Mouse (Mus musculus) embryonic facial prominence, embryonic 10.5 days (tissue): Measurements from ENCODE around the gene Gm11037. TPM values are rescaled to one million over a fixed set of nuclear protein-coding genes. Genes with fewer than 3 reads are reported as not detected.

Source experiments
- DNase-seq: peaks from one replicate; pipeline ENCODE4 v3.0.0-alpha.2; 2017; ENCODE audit warnings: low spot score
- H3K27ac ChIP-seq: fragments of 300-500 bp; sonication (generic); replicated peaks from 2 replicates; pipeline ENCODE4 v1.5.1; 2016; ENCODE audit warnings: mild to moderate bottlenecking
- H3K27me3 ChIP-seq: fragments of 300-500 bp; sonication (generic); replicated peaks from 2 replicates; pipeline ENCODE4 v1.6.1; 2016; ENCODE audit warnings: low read depth, mild to moderate bottlenecking; ENCODE audit not compliant: poor library complexity, severe bottlenecking
- H3K36me3 ChIP-seq: fragments of 300-500 bp; sonication (generic); replicated peaks from 2 replicates; pipeline ENCODE4 v1.6.1; 2016; ENCODE audit warnings: mild to moderate bottlenecking, moderate library complexity
- H3K4me1 ChIP-seq: fragments of 300-500 bp; sonication (generic); 2 replicates; pipeline ENCODE4 v1.6.1; 2016
- H3K4me3 ChIP-seq: fragments of 300-500 bp; sonication (generic); 2 replicates; pipeline ENCODE4 v1.5.1; 2016; ENCODE audit warnings: mild to moderate bottlenecking, moderate library complexity
- H3K9me3 ChIP-seq: fragments of 300-500 bp; sonication (generic); 2 replicates; pipeline ENCODE4 v1.6.1; 2016; ENCODE audit warnings: mild to moderate bottlenecking
- WGBS: fragments of 180-500 bp; shearing (Covaris S2); methylation state at CpG from one replicate; pipeline ENCODE4 v1.1.7; 2016; 5-methylcytosine and 5-hydroxymethylcytosine counted together
- polyA plus RNA-seq: library from polyadenylated mRNA; unstranded; fragments of >200 nt; fragmentation: Nextera tagmentation; extraction: Ambion mirVana; gene quantifications from 2 replicates; pipeline ENCODE4 v1.2.1, GENCODE M21; 2016

Gm11037 gene
- polyA plus RNA-seq, 1 experiment from 2014 or later: not detected

DNA sequence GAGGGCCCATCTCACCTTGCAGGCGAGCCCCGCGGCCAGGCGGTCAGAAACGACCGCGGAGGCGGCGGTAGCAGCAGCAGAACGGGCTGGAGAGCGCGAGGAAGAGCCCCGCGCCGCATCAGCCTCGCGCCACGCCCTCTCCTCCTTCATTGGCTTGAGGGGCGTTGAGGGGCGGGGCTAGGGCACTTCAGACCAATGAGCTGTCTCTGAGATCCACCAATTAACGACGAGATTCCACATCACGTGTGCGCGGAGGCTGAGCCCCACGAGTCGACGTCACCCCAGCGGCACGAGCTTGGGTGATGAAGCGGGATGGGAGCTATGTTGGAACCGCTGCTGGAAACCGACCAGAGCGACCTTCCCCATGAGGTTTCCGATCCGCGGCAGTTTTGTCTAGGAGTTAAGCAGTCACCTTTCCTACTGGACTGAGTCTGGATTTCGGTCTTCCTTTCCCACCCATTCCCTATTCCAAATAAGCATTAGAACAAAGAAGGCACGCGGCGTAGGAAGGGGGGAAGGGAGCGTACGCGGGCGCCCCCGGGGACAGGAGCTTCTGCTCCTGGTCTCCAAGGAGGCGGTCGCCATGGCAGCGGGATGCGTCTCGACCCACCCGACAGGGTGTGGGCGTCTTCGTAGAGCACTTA lies 26.8 kb downstream of the Gm11037 start, which contains the start of gene 1700037H04Rik:
Gene 1700037H04Rik, minus strand, starts transcription at position 144 of the 644 bp plus-strand sequence.
- peak; percentile 98 for DNase-seq
- WGBS: under 1% methylated on average over 54 of the region's 54 CpGs
- H3K9me3 ChIP-seq: peaks cover 3% of the 10 kb centered on the region; the same call in 1 of the 2 replicates
- H3K4me3 ChIP-seq: peak within 1 kb of the TSS; percentile 77
- peak within 1 kb of the TSS; percentile 95 for H3K27ac ChIP-seq
- H3K4me1 ChIP-seq: peaks cover 31% of the 10 kb centered on the region
- peaks cover 11% of the 10 kb centered on the region for H3K36me3 ChIP-seq
- no peaks in the 10 kb centered on the region; the same call in 1 of the 2 replicates for H3K27me3 ChIP-seq

DNA sequence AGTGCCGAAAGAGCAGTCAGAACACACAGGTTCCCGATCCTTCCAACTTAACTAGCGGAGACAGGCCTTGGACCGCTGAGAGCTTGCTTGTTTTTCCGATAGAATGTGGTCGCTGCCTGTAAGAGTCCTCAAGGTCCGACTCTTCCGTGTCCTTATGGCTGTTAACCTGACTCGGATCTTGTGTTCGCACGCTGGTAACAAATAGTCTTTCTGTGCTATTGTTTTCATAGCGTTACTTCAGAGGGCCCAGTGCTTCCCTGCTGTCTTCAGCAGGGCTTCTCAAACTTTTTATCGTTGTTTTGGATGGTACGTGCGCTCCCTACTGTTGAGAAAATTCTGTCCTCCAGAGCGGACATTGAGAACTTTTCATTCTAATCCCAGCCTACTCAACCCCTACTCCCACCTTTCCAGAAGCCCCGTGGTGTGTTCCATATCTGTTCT lies 27.4 kb downstream of the Gm11037 start:
- Histone ChIP-seq H3K27me3 (no peaks in the 10 kb centered on the region; the same call in 1 of the 2 replicates), H3K27ac (peak overlapping the region; percentile 95), H3K9me3 (peaks cover 3% of the 10 kb centered on the region; the same call in 1 of the 2 replicates), H3K36me3 (peaks cover 5% of the 10 kb centered on the region), H3K4me3 (peak overlapping the region; percentile 77), H3K4me1 (peaks cover 31% of the 10 kb centered on the region)
- no peak for DNase-seq
- WGBS: under 1% methylated on average over 17 of the region's 17 CpGs

DNA sequence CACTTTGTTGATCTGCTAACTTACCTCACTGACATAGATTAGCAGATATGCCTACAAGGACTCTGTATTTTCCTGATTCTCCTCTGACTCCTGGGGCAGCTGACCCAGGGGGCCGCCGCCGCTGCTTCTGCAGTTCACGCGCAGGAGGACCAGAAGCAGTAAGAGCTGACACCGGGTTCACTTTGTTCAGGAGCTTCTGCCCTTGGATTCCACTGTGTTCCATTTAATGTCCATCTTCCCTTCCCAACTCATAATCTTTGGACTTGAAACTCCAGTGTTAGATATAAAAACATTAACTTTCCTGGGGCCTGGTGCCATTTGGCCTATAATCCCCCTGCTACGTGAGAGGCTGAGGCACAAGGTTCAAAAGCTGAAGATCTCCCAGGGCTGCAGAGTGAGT lies 30.6 kb downstream of the Gm11037 start:
- Histone ChIP-seq H3K27ac (no peak overlapping the region), H3K27me3 (no peaks in the 10 kb centered on the region; the same call in 1 of the 2 replicates), H3K4me1 (peaks cover 14% of the 10 kb centered on the region), H3K4me3 (no peak overlapping the region), H3K9me3 (peaks cover 3% of the 10 kb centered on the region; the same call in 1 of the 2 replicates), H3K36me3 (no peaks in the 10 kb centered on the region)
- no peak for DNase-seq
- WGBS: 73% methylated on average over 7 of the region's 7 CpGs

- peaks cover 3% of the 10 kb centered on the region; the same call in 1 of the 2 replicates for H3K9me3 ChIP-seq
- no peak overlapping the region for H3K4me3 ChIP-seq
- peaks cover 19% of the 10 kb centered on the region for H3K27me3 ChIP-seq
- H3K4me1 ChIP-seq: peaks cover 15% of the 10 kb centered on the region
- no peaks in the 10 kb centered on the region for H3K36me3 ChIP-seq
- WGBS: 85% methylated on average over 2 of the region's 2 CpGs
- no peak for DNase-seq
- H3K27ac ChIP-seq: no peak overlapping the region
Measured at GRCm38 (mm10) chr2:131166172-131166571, 32.9 kb downstream of the Gm11037 start.

DNA sequence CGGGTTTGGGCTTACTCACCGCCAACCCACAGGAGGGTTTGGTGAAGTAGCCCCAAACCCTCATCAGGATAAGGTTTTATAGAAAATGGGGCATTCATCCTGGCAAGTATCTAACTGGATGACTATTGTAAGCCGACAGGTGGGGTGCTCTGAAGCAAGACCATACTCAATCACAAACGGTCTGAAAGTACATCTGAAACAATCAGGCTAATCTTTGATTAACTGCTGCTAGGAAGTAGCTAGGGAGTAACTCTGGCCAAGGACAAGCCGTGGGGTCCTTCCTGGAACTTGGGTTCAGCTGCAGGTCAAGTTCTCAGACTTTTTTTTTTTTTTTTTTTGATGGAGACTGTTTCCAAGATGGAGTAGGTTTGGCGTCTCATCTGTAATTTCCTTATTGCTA lies 34.7 kb downstream of the Gm11037 start:
- H3K4me3 ChIP-seq: no peak overlapping the region
- no peaks in the 10 kb centered on the region for H3K36me3 ChIP-seq
- WGBS: 87% methylated on average over 6 of the region's 6 CpGs
- H3K4me1 ChIP-seq: peaks cover 25% of the 10 kb centered on the region
- peaks cover 37% of the 10 kb centered on the region for H3K27me3 ChIP-seq
- DNase-seq: no peak
- H3K27ac ChIP-seq: no peak overlapping the region
- H3K9me3 ChIP-seq: peaks cover 3% of the 10 kb centered on the region; the same call in 1 of the 2 replicates

GRCm38 (mm10) chr2:131168914-131169313 lies 35.6 kb downstream of the Gm11037 start:
- Histone ChIP-seq H3K27me3 (peaks cover 47% of the 10 kb centered on the region), H3K36me3 (no peaks in the 10 kb centered on the region), H3K9me3 (peaks cover 3% of the 10 kb centered on the region; the same call in 1 of the 2 replicates), H3K4me1 (peaks cover 25% of the 10 kb centered on the region), H3K27ac (no peak overlapping the region), H3K4me3 (no peak overlapping the region)
- no peak for DNase-seq
- WGBS: 72% methylated on average over 1 of the region's 1 CpGs

- 11% methylated on average over 9 of the region's 9 CpGs for WGBS
- Histone ChIP-seq H3K36me3 (peaks cover 3% of the 10 kb centered on the region; the same call in 1 of the 2 replicates), H3K4me3 (peak overlapping the region; percentile 52), H3K27ac (no peak overlapping the region), H3K9me3 (no peaks in the 10 kb centered on the region), H3K27me3 (peaks cover 53% of the 10 kb centered on the region), H3K4me1 (peaks cover 39% of the 10 kb centered on the region)
- DNase-seq: no peak
Measured at GRCm38 (mm10) chr2:131170936-131171335, 37.6 kb downstream of the Gm11037 start.

- H3K4me3 ChIP-seq: peak overlapping the region; percentile 52
- no peaks in the 10 kb centered on the region for H3K9me3 ChIP-seq
- DNase-seq: peak; percentile 55
- H3K27ac ChIP-seq: no peak overlapping the region; the same call in 1 of the 2 replicates
- H3K27me3 ChIP-seq: peaks cover 53% of the 10 kb centered on the region
- peaks cover 45% of the 10 kb centered on the region for H3K4me1 ChIP-seq
- peaks cover 8% of the 10 kb centered on the region for H3K36me3 ChIP-seq
- WGBS: 2% methylated on average over 43 of the region's 43 CpGs
Measured at GRCm38 (mm10) chr2:131171401-131172104, 38.3 kb downstream of the Gm11037 start.

- H3K36me3 ChIP-seq: peaks cover 16% of the 10 kb centered on the region
- no peak overlapping the region for H3K4me3 ChIP-seq
- H3K27ac ChIP-seq: no peak overlapping the region
- H3K9me3 ChIP-seq: no peaks in the 10 kb centered on the region
- peaks cover 52% of the 10 kb centered on the region for H3K4me1 ChIP-seq
- H3K27me3 ChIP-seq: peaks cover 53% of the 10 kb centered on the region
- DNase-seq: no peak
- WGBS: 33% methylated on average over 9 of the region's 9 CpGs
Measured at GRCm38 (mm10) chr2:131172322-131172721, 39.0 kb downstream of the Gm11037 start.

- H3K4me3 ChIP-seq: peak overlapping the region; percentile 60
- H3K27ac ChIP-seq: no peak overlapping the region
- DNase-seq: peak; percentile 58
- peaks cover 48% of the 10 kb centered on the region for H3K27me3 ChIP-seq
- peaks cover 66% of the 10 kb centered on the region for H3K4me1 ChIP-seq
- no peaks in the 10 kb centered on the region for H3K9me3 ChIP-seq
- WGBS: 6% methylated on average over 11 of the region's 11 CpGs
- H3K36me3 ChIP-seq: peaks cover 31% of the 10 kb centered on the region
Measured at GRCm38 (mm10) chr2:131174700-131175099, 41.4 kb downstream of the Gm11037 start.

DNA sequence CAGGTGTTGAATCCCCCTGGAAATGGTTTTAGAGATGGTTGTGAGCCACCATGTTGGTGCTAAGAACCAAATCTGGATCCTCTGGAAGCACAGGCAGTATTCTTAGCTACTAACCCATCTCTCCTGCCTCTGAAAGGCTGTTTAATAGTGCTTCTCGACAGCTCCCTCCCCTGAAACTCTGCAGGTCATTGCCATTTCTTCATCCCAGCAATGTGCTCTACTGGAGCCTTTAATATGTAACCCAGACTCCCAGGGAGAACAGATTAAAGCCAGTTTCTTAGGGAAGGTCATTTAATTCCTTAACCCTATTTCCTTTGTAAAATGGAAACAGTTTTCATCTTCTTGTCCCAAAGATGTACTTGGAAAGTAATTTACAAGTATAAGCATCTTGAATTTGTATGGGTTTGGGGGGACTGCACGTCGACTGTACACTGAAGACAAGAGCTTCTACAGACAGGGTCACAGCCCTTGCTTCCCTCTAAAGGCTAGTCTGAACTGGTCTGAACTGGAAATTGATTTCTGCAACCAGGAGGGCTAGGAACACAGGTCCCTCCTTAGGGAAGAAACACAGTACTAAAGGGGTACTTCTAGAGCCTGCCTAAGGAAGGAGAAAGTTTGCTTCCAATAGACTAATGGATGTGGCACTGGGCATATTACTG lies 42.1 kb downstream of the Gm11037 start:
- Histone ChIP-seq H3K27me3 (peaks cover 41% of the 10 kb centered on the region), H3K9me3 (no peaks in the 10 kb centered on the region), H3K36me3 (peaks cover 31% of the 10 kb centered on the region), H3K4me3 (no peak overlapping the region), H3K4me1 (peaks cover 70% of the 10 kb centered on the region), H3K27ac (no peak overlapping the region)
- DNase-seq: no peak
- WGBS: 74% methylated on average over 3 of the region's 3 CpGs

- H3K4me1 ChIP-seq: peaks cover 67% of the 10 kb centered on the region
- peaks cover 31% of the 10 kb centered on the region for H3K36me3 ChIP-seq
- 95% methylated on average over 1 of the region's 1 CpGs for WGBS
Measured at GRCm38 (mm10) chr2:131175945-131176309, 42.6 kb downstream of the Gm11037 start.

More at GRCm38 (mm10) chr2:131175945-131176309, 42.6 kb downstream of the Gm11037 start:
- Histone ChIP-seq H3K9me3 (no peaks in the 10 kb centered on the region), H3K4me3 (no peak overlapping the region), H3K27ac (no peak overlapping the region), H3K27me3 (peaks cover 36% of the 10 kb centered on the region)
- DNase-seq: no peak
